Mouse (Mus musculus) ES-E14 (cell line): ENCODE results near the gene Hc. TPM values are rescaled to one million over a fixed set of nuclear protein-coding genes. Genes with fewer than 3 reads are reported as not detected.
A peak's percentile ranks its signal among the peaks of the same experiment; 100 is the strongest.

Experiments used
- DNase-seq: peaks from one replicate; pipeline ENCODE4 v3.0.0-alpha.2; 2013; ENCODE audit warnings: low read depth, low spot score
- H3K27ac ChIP-seq: 2 replicates; pipeline ENCODE4 v1.5.1; 2012; ENCODE audit warnings: low read depth, mild to moderate bottlenecking, low read length, moderate library complexity, mixed read lengths; ENCODE audit not compliant: poor library complexity, insufficient read depth, severe bottlenecking
- H3K36me3 ChIP-seq: 2 replicates; pipeline ENCODE4 v1.6.1; 2012; ENCODE audit warnings: mild to moderate bottlenecking, low read length, moderate library complexity, mixed read lengths; ENCODE audit not compliant: control insufficient read depth, poor library complexity, insufficient read depth, severe bottlenecking
- H3K4me1 ChIP-seq, 2 experiments: fragments of 150-350 bp in 1 of 2; sonication (generic) in 1 of 2; 2 replicates each; pipeline ENCODE4 v1.6.1; 2012; ENCODE audit warnings: low read length in 2 of 2, mild to moderate bottlenecking in 1 of 2, mixed read lengths in 1 of 2; ENCODE audit not compliant: control insufficient read depth in 2 of 2, insufficient read depth in 2 of 2, poor library complexity in 1 of 2
- H3K4me3 ChIP-seq, 2 experiments: fragments of 150-350 bp in 1 of 2; sonication (generic) in 1 of 2; 2 replicates each; pipeline ENCODE4 v1.5.1; 2012; ENCODE audit warnings: low read length in 2 of 2, low read depth in 1 of 2, mild to moderate bottlenecking in 1 of 2, mixed read lengths in 1 of 2; ENCODE audit not compliant: insufficient read depth in 1 of 2, poor library complexity in 1 of 2, severe bottlenecking in 1 of 2
- H3K9ac ChIP-seq: 2 replicates; pipeline ENCODE4 v1.6.1; 2012; ENCODE audit warnings: low read depth, mild to moderate bottlenecking, low read length, mixed read lengths; ENCODE audit not compliant: poor library complexity, insufficient read depth, severe bottlenecking
- H3K9me3 ChIP-seq: fragments of 150-350 bp; sonication (generic); 2 replicates; pipeline ENCODE4 v1.6.1; 2012; ENCODE audit warnings: low read depth, mild to moderate bottlenecking, low read length; ENCODE audit not compliant: control insufficient read depth, insufficient read depth
- CHD2 ChIP-seq: IDR thresholded peaks from 2 replicates; pipeline ENCODE4 v1.6.1; 2014; ENCODE audit warnings: mild to moderate bottlenecking, low read depth, low read length, inconsistent platforms
- HCFC1 ChIP-seq: IDR thresholded peaks from 2 replicates; pipeline ENCODE4 v1.6.1; 2012; ENCODE audit warnings: low read length, inconsistent platforms, borderline replicate concordance; ENCODE audit not compliant: insufficient read depth
- MAFK ChIP-seq: IDR thresholded peaks from 2 replicates; pipeline ENCODE4 v1.6.1; 2014; ENCODE audit warnings: mild to moderate bottlenecking, low read depth, low read length, inconsistent platforms; ENCODE audit not compliant: insufficient read depth
- ZC3H11A ChIP-seq: IDR thresholded peaks from 2 replicates; pipeline ENCODE4 v1.6.1; 2012; ENCODE audit warnings: low read depth, mild to moderate bottlenecking, inconsistent platforms, low read length, borderline replicate concordance
- ZNF384 ChIP-seq: IDR thresholded peaks from 2 replicates; pipeline ENCODE4 v1.6.1; 2012; ENCODE audit warnings: low read depth, low read length, inconsistent platforms
- in situ Hi-C, 2 experiments: fragments of 600-800 bp; cut with MboI; formaldehyde crosslinking; loops; one replicate each; pipeline ENCODE4 v1.15.1; 2025; ENCODE audit warnings: low sequenced_read_pairs in 2 of 2, inconsistent platforms in 1 of 2; ENCODE audit not compliant: unreplicated experiment in 2 of 2
- total RNA-seq: library from RNA; depleted of rRNA; stranded (reverse); fragments of 300-350 nt; gene quantifications from 2 replicates; pipeline ENCODE4 v1.2.3, GENCODE M21; 2012

Hc gene
- total RNA-seq, 1 experiment = 0.45 TPM

GRCm38 (mm10) chr2:35066525-35067082 lies 5.4 kb upstream of the Hc start:
- Histone ChIP-seq H3K9me3 (no peaks in the 10 kb centered on the region), H3K4me1 (no peaks in the 10 kb centered on the region), H3K9ac (no peak overlapping the region), H3K36me3 (no peaks in the 10 kb centered on the region), H3K27ac (no peak overlapping the region), H3K4me3 (no peak overlapping the region)
- TF ChIP-seq MAFK (peak; percentile 94), ZNF384 (no peak)
- in situ Hi-C loops = no loop called here
- DNase-seq = no peak

GRCm38 (mm10) chr2:35063333-35064030 lies 2.2 kb upstream of the Hc start:
- TF ChIP-seq HCFC1 (no peak), ZNF384 (no peak), CHD2 (no peak), ZC3H11A (no peak), MAFK (no peak)
- Histone ChIP-seq H3K9ac (no peak overlapping the region), H3K9me3 (no peaks in the 10 kb centered on the region), H3K27ac (no peak overlapping the region), H3K4me1 (no peaks in the 10 kb centered on the region), H3K4me3 (no peak overlapping the region), H3K36me3 (no peaks in the 10 kb centered on the region)
- in situ Hi-C loops = no loop called here
- no peak for DNase-seq

DNA sequence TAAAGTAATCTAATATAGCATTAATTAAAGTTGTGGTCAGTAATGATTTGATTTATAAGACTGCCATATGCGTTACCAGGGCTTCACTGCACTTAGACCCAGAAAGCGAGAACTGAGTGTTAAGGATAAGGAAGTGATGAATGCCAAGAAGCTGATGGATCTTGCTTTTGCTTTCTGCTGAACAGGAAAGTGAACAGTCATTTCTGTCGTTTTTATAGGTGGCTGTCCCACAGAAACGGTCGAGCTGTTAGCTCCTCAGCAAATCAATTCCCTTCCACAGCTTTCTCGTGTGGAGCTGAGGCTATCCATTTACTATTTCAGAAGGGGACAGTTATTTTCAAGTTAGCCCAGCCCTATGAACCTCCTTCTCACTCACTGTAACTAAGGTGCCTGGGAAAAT lies 341 bp downstream of the Hc start:
- no peak overlapping the region for H3K27ac ChIP-seq
- no peaks in the 10 kb centered on the region for H3K36me3 ChIP-seq
- TF ChIP-seq HCFC1 = no peak
- DNase-seq = no peak
- no peaks in the 10 kb centered on the region for H3K9me3 ChIP-seq
- H3K4me3 ChIP-seq = no peak overlapping the region
- no peak overlapping the region for H3K9ac ChIP-seq
- in situ Hi-C loops = no loop called here
- no peaks in the 10 kb centered on the region for H3K4me1 ChIP-seq

DNA sequence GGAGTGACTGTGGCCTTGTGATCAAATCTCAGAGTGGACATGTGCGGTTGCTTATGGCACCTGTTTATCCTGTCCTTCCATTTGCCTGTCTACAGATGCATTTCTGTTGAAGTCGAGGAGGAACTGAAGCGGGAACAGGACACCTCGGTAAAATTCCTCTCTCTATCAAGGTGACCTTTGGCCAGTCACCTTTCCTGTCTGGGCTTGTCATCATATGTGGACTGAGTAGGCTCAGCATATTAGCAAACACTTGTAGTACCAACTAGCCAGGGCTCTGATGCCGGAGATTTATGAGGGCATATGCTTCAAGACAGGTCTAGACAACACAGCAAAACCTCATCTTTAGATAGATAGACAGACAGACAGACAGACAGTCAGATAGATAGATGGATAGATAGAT lies 982 bp downstream of the Hc start:
- Histone ChIP-seq H3K4me3 (no peak overlapping the region), H3K4me1 (no peaks in the 10 kb centered on the region), H3K27ac (no peak overlapping the region), H3K36me3 (no peaks in the 10 kb centered on the region), H3K9me3 (no peaks in the 10 kb centered on the region), H3K9ac (no peak overlapping the region)
- in situ Hi-C loops = no loop called here
- TF ChIP-seq ZNF384 = no peak
- no peak for TF ChIP-seq CHD2
- TF ChIP-seq ZC3H11A = no peak
- no peak for TF ChIP-seq MAFK
- no peak for TF ChIP-seq HCFC1
- DNase-seq = no peak

DNA sequence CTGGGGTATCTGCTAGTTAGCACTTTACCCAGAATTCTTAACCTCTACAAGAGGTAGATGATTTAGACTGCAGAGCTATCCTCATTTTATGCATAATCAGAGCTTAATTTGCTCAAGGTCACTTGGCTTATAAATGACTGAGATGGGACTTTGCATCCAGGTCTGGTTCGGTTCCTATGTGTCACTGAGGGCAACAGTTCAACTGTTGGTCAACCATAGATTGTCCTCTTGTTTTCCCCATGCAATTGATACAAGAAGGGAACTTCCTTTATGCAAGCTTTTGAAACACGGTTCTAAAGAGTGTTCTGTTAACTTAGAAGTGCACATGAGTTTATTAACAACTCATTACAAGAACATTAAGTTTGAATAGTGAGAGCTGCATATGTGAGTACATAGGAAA lies 2.9 kb downstream of the Hc start:
- in situ Hi-C loops = no loop called here
- no peaks in the 10 kb centered on the region for H3K4me1 ChIP-seq
- H3K9me3 ChIP-seq = no peaks in the 10 kb centered on the region
- no peak overlapping the region for H3K9ac ChIP-seq
- DNase-seq = no peak
- H3K4me3 ChIP-seq = no peak overlapping the region
- H3K36me3 ChIP-seq = no peaks in the 10 kb centered on the region
- no peak overlapping the region for H3K27ac ChIP-seq
- no peak for TF ChIP-seq ZNF384
- TF ChIP-seq MAFK = no peak
- TF ChIP-seq HCFC1 = no peak
- TF ChIP-seq ZC3H11A = no peak
- TF ChIP-seq CHD2 = no peak
